Mouse (Mus musculus) neutrophil, adult 65 days (primary cell): ENCODE measurements around the gene Klra5. TPM values are rescaled to one million over a fixed set of nuclear protein-coding genes. Genes with fewer than 3 reads are reported as not detected.

ENCODE experiments used
- total RNA-seq: library from RNA; stranded (reverse); gene quantifications from 2 replicates; pipeline ENCODE4 v1.2.4, GENCODE M21; 2023

Klra5 gene
- not detected in 2 replicates for total RNA-seq

DNA sequence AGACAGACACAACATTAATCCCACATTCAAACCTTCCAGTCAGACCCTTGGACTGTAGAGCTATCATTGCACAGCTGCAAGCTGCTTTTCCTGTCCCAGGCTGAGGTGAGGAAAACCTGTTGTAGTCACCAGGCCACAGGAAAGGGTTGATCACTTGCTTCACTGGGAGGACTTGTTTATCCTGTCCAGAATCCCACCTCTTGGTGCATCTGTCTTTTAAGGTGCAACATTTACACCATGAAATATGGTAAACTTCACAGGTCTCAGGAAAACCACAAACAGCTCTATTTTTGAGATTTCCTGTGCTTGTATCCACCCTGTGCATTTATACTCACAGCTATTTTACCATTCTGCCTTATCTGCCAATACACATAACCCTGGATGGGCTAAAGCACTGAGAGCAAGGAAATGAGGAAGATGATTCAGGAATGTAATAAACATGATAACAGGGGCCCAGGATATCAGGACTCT lies at the start of gene Klra5:
Gene Klra5 (minus strand): TSS at position 175 of the 471 bp plus-strand sequence.

DNA sequence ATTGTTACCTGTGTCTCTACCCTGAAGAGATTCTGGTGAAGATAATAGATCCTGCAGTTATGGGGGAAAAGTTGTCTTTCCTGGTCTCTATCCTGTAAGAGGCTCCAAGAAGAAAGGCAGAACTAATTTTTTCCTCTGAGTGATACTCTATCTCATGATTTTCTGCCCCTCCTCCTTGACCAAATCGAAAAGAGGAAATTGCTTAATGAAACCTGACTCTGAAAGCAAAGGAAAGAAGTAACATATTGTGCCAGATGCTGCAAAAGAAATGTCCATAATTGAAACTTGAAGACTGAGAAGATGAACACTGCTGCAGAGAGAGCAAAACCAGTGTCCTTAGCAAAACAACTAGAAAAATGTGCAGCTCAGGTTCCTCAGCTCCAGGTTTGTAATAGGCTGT lies 40.9 kb downstream of the Klra5 start, which contains the start of gene Klra17:
Gene Klra17 (minus strand): TSS at position 124 of the 400 bp plus-strand sequence.

DNA sequence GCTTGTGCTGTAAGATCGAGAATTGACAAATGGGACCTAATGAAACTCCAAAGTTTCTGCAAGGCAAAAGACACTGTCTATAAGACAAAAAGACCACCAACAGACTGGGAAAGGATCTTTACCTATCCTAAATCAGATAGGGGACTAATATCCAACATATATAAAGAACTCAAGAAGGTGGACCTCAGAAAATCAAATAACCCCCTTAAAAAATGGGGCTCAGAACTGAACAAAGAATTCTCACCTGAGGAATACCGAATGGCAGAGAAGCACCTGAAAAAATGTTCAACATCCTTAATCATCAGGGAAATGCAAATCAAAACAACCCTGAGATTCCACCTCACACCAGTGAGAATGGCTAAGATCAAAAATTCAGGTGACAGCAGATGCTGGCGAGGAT lies 55.1 kb downstream of the Klra5 start, which contains the start of gene Gm17631:
Gene Gm17631 (plus strand): TSS at position 301 of the 400 bp plus-strand sequence.

Other genes starting within 250 kb of the Klra5 start
- not detected in 2 replicates for gene Klrc1, start 238.7 kb downstream of the Klra5 start, total RNA-seq
- not detected in 2 replicates for gene Klri1, start 200.5 kb downstream of the Klra5 start, total RNA-seq
- not detected in 2 replicates for gene Klri2, start 177.2 kb downstream of the Klra5 start, total RNA-seq
- gene Gm156, start 133.4 kb downstream of the Klra5 start, total RNA-seq = not detected in 2 replicates
- gene Gm17631, start 55.0 kb downstream of the Klra5 start, total RNA-seq = not detected in 2 replicates
- 74.9 and 80.8 TPM in 2 replicates for gene Klra17, start 41.0 kb downstream of the Klra5 start, total RNA-seq
- not detected in 2 replicates for gene Klra6, start 109.3 kb upstream of the Klra5 start, total RNA-seq
- gene Klra4, start 149.6 kb upstream of the Klra5 start, total RNA-seq = not detected in 2 replicates
- 0.57 and 0.79 TPM in 2 replicates for gene Klra8, start 212.2 kb upstream of the Klra5 start, total RNA-seq